Mouse (Mus musculus) limb, embryonic 14.5 days (tissue): ENCODE measurements around the gene Chst10. TPM values are rescaled to one million over a fixed set of nuclear protein-coding genes. Genes with fewer than 3 reads are reported as not detected.

ENCODE experiments used
- ATAC-seq: fragments of 200-750 bp; cut with Nextera tagmentation; 2 replicates; pipeline ENCODE4 v1.8.0; 2017; ENCODE audit warnings: low read depth, moderate number of reproducible peaks, moderate TSS enrichment; ENCODE audit not compliant: low FRiP score
- DNase-seq: peaks from one replicate; pipeline ENCODE4 v3.0.0-alpha.2; 2015; ENCODE audit warnings: low spot score
- H3K27ac ChIP-seq: fragments of 300-500 bp; sonication (generic); replicated peaks from 2 replicates; pipeline ENCODE4 v1.5.1; 2014; ENCODE audit warnings: low read depth, mild to moderate bottlenecking, low read length, moderate library complexity, mixed read lengths
- H3K27me3 ChIP-seq: fragments of 300-500 bp; sonication (generic); 2 replicates; pipeline ENCODE4 v1.6.1; 2014; ENCODE audit warnings: low read length, mixed read lengths; ENCODE audit not compliant: control insufficient read depth, insufficient read depth
- H3K36me3 ChIP-seq: fragments of 300-500 bp; sonication (generic); 2 replicates; pipeline ENCODE4 v1.6.1; 2014; ENCODE audit warnings: mild to moderate bottlenecking, low read length, moderate library complexity, mixed read lengths; ENCODE audit not compliant: control insufficient read depth, insufficient read depth
- H3K4me1 ChIP-seq: fragments of 300-500 bp; sonication (generic); 2 replicates; pipeline ENCODE4 v1.6.1; 2014; ENCODE audit warnings: antibody characterized with exemption, low read length, mixed read lengths; ENCODE audit not compliant: control insufficient read depth, insufficient read depth
- H3K4me2 ChIP-seq: fragments of 300-500 bp; sonication (generic); replicated peaks from 2 replicates; pipeline ENCODE4 v1.6.1; 2014; ENCODE audit warnings: low read depth, mild to moderate bottlenecking, low read length, moderate library complexity; ENCODE audit not compliant: severe bottlenecking
- H3K4me3 ChIP-seq: fragments of 300-500 bp; sonication (generic); replicated peaks from 2 replicates; pipeline ENCODE4 v1.5.1; 2014; ENCODE audit warnings: low read length
- H3K9ac ChIP-seq: fragments of 300-500 bp; sonication (generic); 2 replicates; pipeline ENCODE4 v1.6.1; 2014; ENCODE audit warnings: mild to moderate bottlenecking, low read depth, low read length, moderate library complexity; ENCODE audit not compliant: severe bottlenecking
- H3K9me3 ChIP-seq: fragments of 300-500 bp; sonication (generic); 2 replicates; pipeline ENCODE4 v1.6.1; 2016; ENCODE audit warnings: low read length; ENCODE audit not compliant: control insufficient read depth
- POLR2A ChIP-seq: fragments of 200-500 bp; IDR thresholded peaks from 2 replicates; pipeline ENCODE4 v1.8.0; 2012; ENCODE audit warnings: inconsistent platforms, mild to moderate bottlenecking, moderate library complexity, borderline replicate concordance; ENCODE audit not compliant: insufficient read depth, insufficient read length; ENCODE audit errors: extremely low read depth
- WGBS: fragments of 180-500 bp; shearing (Covaris S2); extraction: QIAGEN DNeasy Blood & Tissue Kit; methylation state at CpG from one replicate; pipeline ENCODE4 v1.1.7; 2014; 5-methylcytosine and 5-hydroxymethylcytosine counted together
- polyA plus RNA-seq, 2 experiments: library from polyadenylated mRNA; depleted of rRNA in 1 of 2; stranded (reverse) in 1 of 2; unstranded in 1 of 2; fragments of >200 nt; fragmentation: Nextera tagmentation in 1 of 2; extraction: Ambion mirVana in 1 of 2; gene quantifications; 2 replicates each; pipeline versions ENCODE4 v1.2.1 to v1.2.3; 2012 to 2014

The Chst10 gene
- polyA plus RNA-seq, 2 experiments, result 5.4 to 10.7 TPM

GRCm38 (mm10) chr1:38871834-38872233 lies 26.1 kb downstream of the Chst10 start:
- no peak for DNase-seq
- 76% methylated on average over 6 of the region's 6 CpGs for WGBS
- no peak overlapping the region for H3K4me3 ChIP-seq
- H3K36me3 ChIP-seq, result peaks cover 11% of the 10 kb centered on the region; the same call in 1 of the 2 replicates
- no peaks in the 10 kb centered on the region for H3K9me3 ChIP-seq
- H3K4me1 ChIP-seq, result no peaks in the 10 kb centered on the region
- H3K4me2 ChIP-seq, result no peak overlapping the region
- no peak overlapping the region for H3K9ac ChIP-seq
- no peaks in the 10 kb centered on the region for H3K27me3 ChIP-seq
- no peak for TF ChIP-seq POLR2A
- no peak overlapping the region for H3K27ac ChIP-seq
- no peak for ATAC-seq

DNA sequence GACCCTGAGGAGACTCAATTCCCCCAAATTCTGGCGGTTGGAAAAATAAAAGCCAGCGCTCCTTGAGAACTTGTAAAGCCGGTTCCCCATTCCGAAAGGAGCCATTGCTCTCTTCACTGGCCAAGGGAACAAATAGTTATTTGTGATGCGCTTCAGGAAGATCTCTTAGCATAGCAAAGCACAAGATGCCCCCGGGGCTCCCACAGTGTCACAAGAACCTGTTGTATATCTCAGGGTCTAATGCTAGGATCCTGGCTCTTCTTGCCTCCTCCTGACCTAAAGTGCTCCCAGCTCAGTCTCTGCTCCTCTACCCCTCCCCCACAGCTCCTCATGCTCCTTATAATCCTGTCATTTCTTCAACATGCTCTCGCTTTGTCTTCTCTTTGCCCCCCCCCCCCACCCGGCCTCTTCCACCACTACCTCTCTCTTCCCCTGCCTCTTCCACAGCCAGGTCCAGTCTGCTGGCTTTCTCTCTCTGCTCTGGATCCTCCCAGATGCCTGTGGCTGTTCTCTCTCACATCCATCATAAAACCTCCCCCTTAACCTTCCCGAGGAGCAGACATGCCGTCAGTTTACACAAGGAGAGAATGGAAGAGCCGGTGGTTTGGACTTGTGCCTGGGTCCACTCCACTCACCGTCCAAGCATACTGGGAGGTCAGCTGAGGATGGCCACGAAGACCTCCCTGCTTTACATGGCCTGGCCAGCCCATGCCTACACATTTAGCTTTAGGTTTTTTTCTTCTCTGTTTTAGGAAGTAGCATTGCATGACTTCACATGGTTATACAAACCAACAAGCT lies 28.4 kb downstream of the Chst10 start:
- Histone ChIP-seq H3K9ac (no peak overlapping the region), H3K4me3 (no peak overlapping the region), H3K36me3 (peaks cover 17% of the 10 kb centered on the region; the same call in 1 of the 2 replicates), H3K4me1 (0 out of 2 replicates have a peak, but pooled peaks cover 3% of the 10 kb centered on the region), H3K27me3 (no peaks in the 10 kb centered on the region), H3K4me2 (no peak overlapping the region), H3K27ac (no peak overlapping the region), H3K9me3 (no peaks in the 10 kb centered on the region)
- 50% methylated on average over 13 of the region's 13 CpGs for whole genome bisulfite sequencing
- ATAC-seq (no peak), DNase-seq (no peak)
- no peak for TF ChIP-seq POLR2A

GRCm38 (mm10) chr1:38866242-38866641 lies 31.7 kb downstream of the Chst10 start:
- ATAC-seq, result no peak
- 30% methylated on average over 5 of the region's 5 CpGs for WGBS
- H3K27ac ChIP-seq, result no peak overlapping the region

DNA sequence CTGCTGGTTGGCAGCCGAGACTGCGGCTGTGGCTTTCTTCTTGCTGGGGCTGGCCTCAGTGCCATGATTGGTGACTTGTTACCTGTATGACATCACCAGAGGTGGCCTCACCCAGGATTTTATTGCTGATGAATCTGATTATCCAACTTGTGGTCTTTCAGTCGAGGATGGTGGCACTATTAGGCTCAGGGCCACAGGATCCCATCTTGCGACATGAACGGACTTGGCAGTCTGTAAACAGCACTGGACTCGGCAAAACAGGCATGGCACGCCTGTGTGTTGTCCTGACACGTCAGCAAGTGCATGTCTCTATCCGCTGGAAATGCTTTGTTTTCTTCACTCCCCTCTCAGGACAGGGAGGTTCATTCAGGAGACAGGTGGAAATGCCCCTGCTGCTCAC lies 33.6 kb downstream of the Chst10 start:
- H3K4me3 ChIP-seq, result no peak overlapping the region
- H3K36me3 ChIP-seq, result 0 out of 2 replicates have a peak, but pooled peaks cover 5% of the 10 kb centered on the region
- no peaks in the 10 kb centered on the region for H3K27me3 ChIP-seq
- H3K9me3 ChIP-seq, result no peaks in the 10 kb centered on the region
- 69% methylated on average over 9 of the region's 9 CpGs for WGBS
- H3K9ac ChIP-seq, result no peak overlapping the region
- TF ChIP-seq POLR2A, result no peak
- ATAC-seq (no peak), DNase-seq (no peak)
- 0 out of 2 replicates have a peak, but pooled peaks cover 3% of the 10 kb centered on the region for H3K4me1 ChIP-seq
- H3K4me2 ChIP-seq, result no peak overlapping the region
- H3K27ac ChIP-seq, result no peak overlapping the region

More at GRCm38 (mm10) chr1:38866242-38866641, 31.7 kb downstream of the Chst10 start:
- H3K4me2 ChIP-seq, result no peak overlapping the region
- TF ChIP-seq POLR2A, result no peak
- H3K9me3 ChIP-seq, result no peaks in the 10 kb centered on the region
- H3K4me3 ChIP-seq, result no peak overlapping the region
- H3K4me1 ChIP-seq, result 0 out of 2 replicates have a peak, but pooled peaks cover 3% of the 10 kb centered on the region
- DNase-seq, result peak; percentile 63
- peaks cover 9% of the 10 kb centered on the region; the same call in 1 of the 2 replicates for H3K36me3 ChIP-seq
- H3K9ac ChIP-seq, result no peak overlapping the region
- no peaks in the 10 kb centered on the region for H3K27me3 ChIP-seq

GRCm38 (mm10) chr1:38862213-38862612 lies 35.7 kb downstream of the Chst10 start:
- WGBS, result 21% methylated on average over 4 of the region's 4 CpGs
- TF ChIP-seq POLR2A, result no peak
- no peak overlapping the region for H3K4me2 ChIP-seq
- no peaks in the 10 kb centered on the region for H3K27me3 ChIP-seq
- no peak for ATAC-seq
- no peak overlapping the region for H3K9ac ChIP-seq
- H3K36me3 ChIP-seq, result 0 out of 2 replicates have a peak, but pooled peaks cover 5% of the 10 kb centered on the region
- H3K4me1 ChIP-seq, result 0 out of 2 replicates have a peak, but pooled peaks cover 3% of the 10 kb centered on the region
- DNase-seq, result no peak
- no peak overlapping the region for H3K27ac ChIP-seq
- no peaks in the 10 kb centered on the region for H3K9me3 ChIP-seq
- H3K4me3 ChIP-seq, result no peak overlapping the region
